Mouse (Mus musculus) splenic B cell, adult 2 months (primary cell): ENCODE data around the gene Rpl27.
"Not testable (repeated sequence)": the region's sequence is repeated elsewhere in the genome, so short reads cannot be mapped to it uniquely, and the experiment has no call there.

ENCODE experiments used
- DNase-seq: peaks from one replicate; pipeline ENCODE4 v3.0.0-alpha.2; 2011; ENCODE audit warnings: low read depth, low spot score
- H3K27me3 ChIP-seq: 2 replicates; pipeline ENCODE4 v1.6.1; 2012; ENCODE audit warnings: mild to moderate bottlenecking, low read length, moderate library complexity, mixed read lengths; ENCODE audit not compliant: control insufficient read depth, poor library complexity, insufficient read depth, severe bottlenecking
- H3K36me3 ChIP-seq: 2 replicates; pipeline ENCODE4 v1.6.1; 2012; ENCODE audit warnings: mild to moderate bottlenecking, low read length, moderate library complexity, mixed read lengths; ENCODE audit not compliant: control insufficient read depth, poor library complexity, insufficient read depth, severe bottlenecking

Rpl27 gene

DNA sequence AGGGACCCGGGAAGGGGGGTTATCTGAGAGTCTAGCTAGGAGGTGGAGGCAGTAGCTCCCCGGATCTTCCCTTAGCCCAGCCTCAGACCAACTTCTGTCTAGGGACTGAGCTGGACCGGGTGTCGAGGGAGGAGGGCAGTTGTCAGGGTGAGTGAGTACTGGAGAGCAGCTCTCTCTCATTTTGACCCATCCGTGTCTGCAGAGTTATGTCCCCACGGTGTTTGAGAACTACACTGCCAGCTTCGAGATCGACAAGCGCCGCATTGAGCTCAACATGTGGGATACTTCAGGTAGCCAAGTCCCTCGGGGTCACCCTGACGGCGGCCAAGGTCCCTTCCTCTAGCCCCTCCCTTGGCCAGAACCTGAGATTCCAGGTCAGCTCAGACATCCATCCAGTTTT lies 26.6 kb downstream of the Rpl27 start:
- peak; percentile 16 for DNase-seq
- Histone ChIP-seq H3K27me3 (peaks cover 4% of the 10 kb centered on the region; the same call in 1 of the 2 replicates), H3K36me3 (no peaks in the 10 kb centered on the region)

DNA sequence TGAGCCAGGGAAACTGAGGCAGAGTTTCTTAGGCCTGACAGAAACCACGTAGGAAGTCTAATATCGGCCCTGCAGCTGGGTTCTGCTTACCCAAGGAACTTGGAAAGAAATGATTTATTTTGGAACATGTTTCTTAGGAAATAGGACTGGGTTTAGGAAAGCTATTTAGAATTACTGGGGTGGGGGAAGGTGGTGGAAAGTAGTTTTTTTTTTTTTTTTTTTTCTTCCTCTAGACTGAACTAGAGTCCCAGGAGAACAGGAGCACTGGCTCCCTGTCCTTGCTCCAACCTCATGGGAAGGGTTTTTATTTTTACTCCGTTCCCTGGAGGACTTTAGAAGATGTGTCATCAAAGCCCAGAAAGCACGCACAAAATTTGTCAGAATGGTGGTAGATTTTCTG lies 27.1 kb downstream of the Rpl27 start:
- H3K27me3 ChIP-seq, result peaks cover 4% of the 10 kb centered on the region; the same call in 1 of the 2 replicates
- no peak for DNase-seq
- no peaks in the 10 kb centered on the region for H3K36me3 ChIP-seq

DNA sequence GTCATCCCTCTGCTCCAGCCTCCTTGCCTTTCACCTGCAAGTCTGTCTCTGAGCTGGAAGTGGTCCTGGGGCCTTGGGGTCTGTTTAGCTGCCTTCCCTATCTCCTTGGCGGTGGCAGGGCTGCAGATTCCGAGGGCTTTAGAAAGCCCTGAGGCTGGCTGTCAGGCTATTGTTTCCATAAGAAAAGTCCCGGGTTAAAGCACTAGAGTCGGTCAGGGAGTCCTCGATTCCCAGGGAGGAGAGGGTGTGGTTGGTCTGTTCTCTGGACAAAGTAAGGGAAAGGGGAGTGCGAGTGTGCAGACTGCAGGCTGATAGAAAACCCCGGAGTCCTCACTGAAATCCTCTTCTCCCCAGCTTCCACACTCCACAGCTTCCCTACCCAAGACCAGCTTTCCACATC lies 28.1 kb downstream of the Rpl27 start:
- no peak for DNase-seq
- H3K36me3 ChIP-seq, result no peaks in the 10 kb centered on the region

DNA sequence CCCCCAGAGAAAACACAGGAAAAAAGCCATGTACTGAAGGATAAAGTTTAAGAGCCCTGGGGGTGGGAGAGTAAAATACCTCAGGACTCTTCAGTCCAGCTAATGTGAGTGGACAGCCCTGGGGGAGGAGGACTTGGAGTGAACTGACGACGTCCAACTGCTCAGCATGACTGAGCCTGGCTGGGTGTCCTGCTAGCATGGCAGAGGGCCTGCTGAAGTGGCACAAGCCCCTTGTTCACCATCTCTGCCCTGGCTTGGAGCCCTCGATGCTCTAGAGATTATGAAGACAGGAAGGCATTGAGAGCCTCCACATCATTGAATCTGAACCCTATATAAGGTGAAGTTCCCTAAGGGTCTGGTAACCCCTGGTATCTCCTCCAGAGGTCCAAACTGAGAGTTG lies 29.8 kb downstream of the Rpl27 start:
- no peak for DNase-seq
- peaks cover 4% of the 10 kb centered on the region; the same call in 1 of the 2 replicates for H3K27me3 ChIP-seq
- H3K36me3 ChIP-seq, result no peaks in the 10 kb centered on the region

More for the DNA sequence above, 28.1 kb downstream of the Rpl27 start:
- peaks cover 4% of the 10 kb centered on the region; the same call in 1 of the 2 replicates for H3K27me3 ChIP-seq

DNA sequence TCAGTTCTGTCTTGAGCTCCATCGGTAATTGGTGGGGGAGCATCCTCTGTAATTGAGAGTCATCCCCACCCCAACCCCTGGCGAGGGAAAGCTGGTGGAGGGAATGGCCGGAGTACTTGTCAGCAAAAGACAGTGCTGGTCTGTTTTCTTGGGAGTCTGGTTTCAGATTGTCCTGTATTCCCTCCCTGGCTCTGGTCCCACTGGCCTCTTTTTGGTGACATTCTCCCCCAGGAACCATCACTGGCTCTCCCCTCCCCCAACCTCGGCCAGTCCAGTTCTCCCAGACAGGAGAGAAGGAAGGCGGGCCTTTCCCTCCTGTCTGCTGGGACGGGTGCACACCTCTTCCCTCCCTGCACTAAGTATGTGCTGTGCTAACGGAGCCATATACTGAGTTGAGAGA lies 30.2 kb downstream of the Rpl27 start:
- Histone ChIP-seq H3K36me3 (no peaks in the 10 kb centered on the region), H3K27me3 (peaks cover 4% of the 10 kb centered on the region; the same call in 1 of the 2 replicates)
- DNase-seq, result no peak

DNA sequence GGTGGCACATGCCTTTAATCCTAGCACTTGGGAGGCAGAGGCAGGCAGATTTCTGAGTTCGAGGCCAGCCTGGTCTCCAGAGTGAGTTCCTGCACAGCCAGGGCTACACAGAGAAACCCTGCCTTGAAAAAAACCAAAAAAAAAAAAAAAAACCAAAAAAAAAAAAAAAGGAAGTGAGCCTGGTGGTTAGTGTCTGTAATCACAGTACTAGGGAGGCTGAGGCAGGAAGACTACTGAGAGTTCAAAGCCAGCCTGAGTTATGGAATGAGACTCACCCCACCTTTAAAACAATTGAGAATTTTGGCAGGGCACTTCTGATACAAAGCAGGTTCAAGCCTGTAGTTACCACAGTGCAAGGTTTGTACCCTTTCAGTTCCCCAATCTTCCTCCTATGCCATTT lies 31.6 kb downstream of the Rpl27 start:
- not testable (repeated sequence) for DNase-seq, H3K36me3 ChIP-seq, H3K27me3 ChIP-seq

DNA sequence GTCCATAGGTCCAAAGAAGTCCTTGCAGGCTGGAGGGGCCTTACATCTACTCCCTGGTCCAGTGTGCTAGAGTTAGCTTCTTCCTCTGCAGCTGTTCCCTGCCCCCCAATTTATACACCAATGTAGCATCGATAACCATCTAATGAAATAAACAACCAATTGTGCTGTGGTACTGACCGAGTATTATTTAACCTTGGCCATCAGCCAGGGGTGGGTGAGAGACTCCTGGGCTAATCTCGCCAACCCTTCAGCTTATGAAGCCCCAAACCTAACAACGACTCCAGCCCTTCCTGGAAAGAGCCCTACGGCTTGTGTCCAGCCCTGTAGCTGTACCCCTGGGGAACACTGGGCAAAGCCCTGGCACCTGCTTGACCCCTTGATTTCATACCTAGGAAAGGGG lies 32.2 kb downstream of the Rpl27 start:
- no peaks in the 10 kb centered on the region for H3K36me3 ChIP-seq
- DNase-seq, result no peak

DNA sequence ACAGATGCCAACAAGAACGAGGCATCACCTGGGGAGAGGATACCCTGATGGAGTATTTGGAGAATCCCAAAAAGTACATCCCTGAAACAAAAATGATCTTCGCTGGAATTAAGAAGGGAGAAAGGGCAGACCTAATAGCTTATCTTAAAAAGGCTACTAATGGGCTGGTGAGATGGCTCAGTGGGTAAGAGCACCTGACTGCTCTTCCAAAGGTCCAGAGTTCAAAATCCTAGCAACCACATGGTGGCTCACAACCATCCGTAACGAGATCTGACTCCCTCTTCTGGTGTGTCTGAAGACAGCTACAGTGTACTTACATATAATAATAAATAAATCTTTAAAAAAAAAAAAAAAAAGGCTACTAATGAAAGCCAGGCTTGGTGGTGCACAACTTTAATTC lies 34.3 kb downstream of the Rpl27 start:
- not testable (repeated sequence) for H3K27me3 ChIP-seq, H3K36me3 ChIP-seq, DNase-seq

More for the DNA sequence above, 32.2 kb downstream of the Rpl27 start:
- no peaks in the 10 kb centered on the region for H3K27me3 ChIP-seq

DNA sequence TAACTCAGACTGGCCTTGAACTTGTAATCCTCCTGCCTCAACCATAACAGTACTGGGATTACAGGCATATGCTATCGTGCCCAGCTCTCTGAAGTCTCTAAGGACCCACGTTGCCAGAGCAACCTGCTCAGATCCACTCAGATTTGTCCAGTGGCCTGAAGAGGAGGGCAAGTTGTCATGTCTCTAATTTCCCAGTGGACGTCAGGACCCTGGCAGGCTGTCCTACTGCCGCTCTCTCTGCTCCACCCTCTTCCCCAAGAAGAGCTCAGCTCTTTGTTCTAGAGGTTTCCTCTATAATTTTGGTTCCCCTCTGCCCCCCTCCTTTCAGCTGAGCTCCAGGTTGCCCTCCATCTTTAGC lies 35.1 kb downstream of the Rpl27 start:
- DNase-seq, result no peak
- Histone ChIP-seq H3K36me3 (no peaks in the 10 kb centered on the region), H3K27me3 (no peaks in the 10 kb centered on the region)

DNA sequence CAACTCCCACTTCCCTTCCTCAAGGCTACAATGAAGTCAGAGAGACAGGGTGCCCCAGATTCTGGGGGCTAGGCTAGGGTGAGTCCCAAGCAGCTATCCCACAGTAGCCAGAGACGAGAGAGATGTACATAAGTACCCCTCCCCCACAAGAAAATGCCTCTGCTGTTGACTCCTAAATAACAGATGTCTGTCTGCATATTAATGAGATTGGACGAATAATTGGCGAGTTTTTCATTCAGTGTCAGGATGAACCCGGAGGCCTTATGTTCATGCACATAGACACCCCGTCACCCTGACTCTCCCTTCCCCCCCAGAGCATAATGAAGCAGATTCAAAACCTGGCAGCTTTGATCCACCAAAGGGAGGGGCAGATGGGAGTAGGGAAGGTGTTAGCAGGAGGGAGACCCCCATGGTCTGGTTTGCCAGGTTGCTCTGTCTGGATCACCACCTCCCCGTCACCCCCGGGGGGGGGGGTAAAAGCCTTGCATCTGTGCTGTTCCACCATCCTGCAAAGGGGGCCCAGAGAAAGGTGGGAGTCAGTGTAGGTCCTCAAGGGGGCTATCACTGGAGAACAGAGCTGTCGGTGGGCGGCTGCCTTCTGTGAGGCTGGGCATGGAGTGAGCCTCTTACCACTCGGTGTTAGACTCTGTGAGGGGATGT lies 35.6 kb downstream of the Rpl27 start:
- no peak for DNase-seq
- H3K36me3 ChIP-seq, result no peaks in the 10 kb centered on the region
- no peaks in the 10 kb centered on the region for H3K27me3 ChIP-seq

DNA sequence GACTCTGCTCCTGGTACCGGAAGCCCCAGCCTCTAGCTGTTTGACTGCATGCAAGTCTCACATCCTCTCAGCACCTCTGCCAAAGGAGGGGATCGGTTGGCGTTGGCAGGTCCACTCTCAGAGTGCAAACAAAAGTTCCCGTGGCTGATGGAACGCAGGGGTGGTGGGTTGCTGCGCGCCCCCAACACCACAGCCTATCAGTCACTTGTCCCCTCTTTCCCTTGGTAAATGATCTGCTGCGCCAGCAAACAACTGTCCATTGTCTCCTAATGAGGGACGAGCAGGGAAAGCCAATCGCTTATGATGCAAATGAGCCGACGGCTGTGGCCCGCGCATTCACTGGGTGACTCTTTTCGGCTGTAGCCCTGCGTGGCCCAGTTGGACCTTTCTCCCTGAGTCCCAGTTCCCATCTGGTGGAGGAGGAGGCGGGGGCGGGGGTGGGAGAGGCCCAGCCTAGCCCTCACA lies 37.1 kb downstream of the Rpl27 start:
- H3K36me3 ChIP-seq, result no peaks in the 10 kb centered on the region
- no peaks in the 10 kb centered on the region for H3K27me3 ChIP-seq
- DNase-seq, result no peak

DNA sequence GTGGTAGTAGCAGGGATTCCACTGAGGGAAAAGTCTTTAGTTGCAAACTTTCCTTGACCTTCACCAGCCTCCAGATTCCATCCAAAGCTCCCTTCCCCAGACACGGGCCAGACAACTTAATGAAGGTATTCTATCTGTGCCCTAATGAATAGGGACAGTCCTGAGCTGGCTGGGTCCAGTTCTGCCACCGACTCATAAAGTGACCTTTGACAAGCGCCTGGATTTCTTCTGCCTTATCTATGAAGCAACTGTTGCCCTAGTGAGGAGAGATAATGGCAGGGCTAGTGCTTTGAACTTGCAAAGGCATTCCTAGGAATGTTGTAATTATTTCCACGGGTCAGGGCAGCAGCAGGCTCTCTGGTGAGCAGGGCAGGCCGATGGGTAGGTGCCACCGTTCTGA lies 38.8 kb downstream of the Rpl27 start:
- no peak for DNase-seq
- Histone ChIP-seq H3K27me3 (no peaks in the 10 kb centered on the region), H3K36me3 (no peaks in the 10 kb centered on the region)

DNA sequence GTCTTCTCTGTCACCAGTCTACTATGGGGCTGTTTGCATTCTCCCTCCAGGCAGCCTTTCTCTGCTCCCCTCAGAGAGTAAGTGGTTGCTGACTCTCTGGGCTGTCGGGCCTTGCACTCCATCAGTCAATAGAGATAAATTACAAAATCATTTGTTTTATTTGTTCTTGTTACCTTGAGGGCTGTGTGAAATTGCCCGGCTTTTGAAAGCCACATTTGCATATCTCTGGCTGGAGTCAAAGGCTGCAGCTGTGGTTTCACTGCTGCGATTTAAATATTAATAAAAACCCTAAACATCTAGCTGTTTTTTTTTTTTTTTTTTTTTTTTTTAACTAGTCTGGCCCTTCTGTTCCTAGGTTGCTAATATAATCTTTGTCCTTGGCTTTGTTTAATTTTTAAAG lies 41.7 kb downstream of the Rpl27 start:
- no peak for DNase-seq
- no peaks in the 10 kb centered on the region for H3K36me3 ChIP-seq
- no peaks in the 10 kb centered on the region for H3K27me3 ChIP-seq

DNA sequence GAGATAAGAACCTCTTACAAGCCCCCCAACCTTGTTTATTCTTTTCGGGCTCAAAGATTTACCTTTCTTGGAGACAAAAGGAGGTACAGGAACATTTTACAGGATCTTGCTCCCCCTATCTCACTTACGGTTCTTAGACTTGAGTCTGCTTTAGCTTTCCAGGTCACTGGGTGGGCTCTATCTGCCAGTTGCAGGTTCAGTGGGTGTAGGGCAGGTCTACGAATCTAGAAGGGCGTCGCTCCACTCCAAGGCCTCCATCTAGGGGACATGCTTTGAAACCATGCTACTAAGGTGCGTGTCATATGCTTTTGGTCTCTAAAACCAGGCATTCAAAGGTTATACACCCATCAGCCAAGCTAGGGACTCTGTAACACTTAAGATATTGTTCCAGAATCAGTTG lies 42.1 kb downstream of the Rpl27 start:
- DNase-seq, result no peak
- H3K36me3 ChIP-seq, result no peaks in the 10 kb centered on the region
- no peaks in the 10 kb centered on the region for H3K27me3 ChIP-seq

DNA sequence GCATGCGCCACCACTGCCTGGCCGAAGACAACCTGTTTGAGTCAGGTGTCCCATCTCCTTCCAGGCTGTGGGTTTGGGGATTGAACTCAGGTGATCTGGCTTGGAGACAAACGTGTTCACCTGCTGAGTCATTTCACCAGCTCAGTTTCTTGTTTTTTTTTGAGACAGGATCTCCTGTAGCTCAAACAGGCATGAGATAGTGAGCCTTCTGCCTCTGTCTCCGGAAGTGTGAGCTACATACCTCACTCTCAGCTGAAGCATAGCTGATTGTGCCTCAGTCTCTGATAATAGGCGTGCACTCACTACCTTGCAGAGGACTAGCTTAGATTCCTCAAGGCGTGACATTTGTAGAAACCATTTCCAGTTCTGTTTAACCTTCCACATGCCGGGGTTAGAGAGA lies 42.7 kb downstream of the Rpl27 start:
- no peaks in the 10 kb centered on the region for H3K36me3 ChIP-seq
- no peak for DNase-seq

DNA sequence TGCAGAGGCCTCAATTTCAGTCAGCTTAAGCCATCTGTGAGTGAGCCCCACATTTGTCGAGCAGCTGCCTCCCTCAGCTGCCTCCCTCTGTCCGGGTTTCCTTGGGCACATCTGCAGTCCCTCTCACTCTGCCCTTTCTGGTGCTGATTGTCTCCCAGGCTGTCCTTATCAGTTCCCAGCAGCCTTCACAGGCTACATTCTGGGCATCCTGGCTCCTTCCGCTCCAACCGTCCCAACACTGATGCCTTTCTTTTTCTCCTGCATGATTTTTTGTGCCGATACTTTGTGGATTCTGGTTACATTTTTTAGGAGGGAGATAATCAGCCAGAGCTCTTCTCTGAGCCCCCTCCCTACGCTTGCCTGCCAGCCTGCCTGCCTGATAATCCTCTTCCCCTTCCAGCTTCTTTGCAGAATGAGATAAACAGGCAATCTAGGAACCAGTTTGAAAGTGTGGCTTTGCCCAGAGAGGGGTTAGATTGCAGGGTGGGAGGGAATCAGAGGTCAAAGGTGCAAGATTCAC lies 43.5 kb downstream of the Rpl27 start:
- DNase-seq, result no peak
- H3K27me3 ChIP-seq, result no peaks in the 10 kb centered on the region
- H3K36me3 ChIP-seq, result no peaks in the 10 kb centered on the region

More for the DNA sequence above, 42.7 kb downstream of the Rpl27 start:
- H3K27me3 ChIP-seq, result no peaks in the 10 kb centered on the region
